Mouse (Mus musculus): ENCODE measurements at regions not wholly inside any gene's neighbourhood (a gene's known extent, or its start where the extent isn't known, plus 50 kb on each side); places are given as distances from the start of the nearest gene placed in this dataset.

GRCm38 (mm10) chr10:116655891-116656290 lies 74.6 kb upstream of the Cnot2 start:
- TF ChIP-seq POLR2A (IDR thresholded peaks at IDR 0.05; ENCODE audit: control insufficient read depth, low read depth, low read length) = no peak
- TF ChIP-seq CTCF (IDR thresholded peaks at IDR 0.05; ENCODE audit: control insufficient read depth, insufficient read depth, insufficient replicate concordance, low read depth, low read length) = no peak
